Mouse (Mus musculus): ENCODE results near the gene Efna1. TPM values are rescaled to one million over a fixed set of nuclear protein-coding genes. Genes with fewer than 3 reads are reported as not detected.

The Efna1 gene
- polyA plus RNA-seq, 2 experiments from 2014 or later, result not detected

- peak; percentile 66 for ATAC-seq
Measured at GRCm38 (mm10) chr3:89243609-89244008, 37.3 kb downstream of the Efna1 start.

GRCm38 (mm10) chr3:89242331-89242895 lies 38.5 kb downstream of the Efna1 start:
- no peak for ATAC-seq

- no peak for ATAC-seq
Measured at GRCm38 (mm10) chr3:89238494-89238893, 42.4 kb downstream of the Efna1 start.

GRCm38 (mm10) chr3:89237682-89238081 lies 43.3 kb downstream of the Efna1 start:
- no peak for ATAC-seq

- no peak for ATAC-seq
Measured at GRCm38 (mm10) chr3:89236516-89236915, 44.4 kb downstream of the Efna1 start.

GRCm38 (mm10) chr3:89233562-89234110 lies 47.3 kb downstream of the Efna1 start:
- no peak for ATAC-seq

- ATAC-seq, result no peak
Measured at GRCm38 (mm10) chr3:89232614-89233013, 48.3 kb downstream of the Efna1 start.

- ATAC-seq, result no peak
Measured at GRCm38 (mm10) chr3:89231772-89232275, 49.1 kb downstream of the Efna1 start.

GRCm38 (mm10) chr3:89231345-89231744 lies 49.6 kb downstream of the Efna1 start:
- peak; percentile 70 for ATAC-seq

GRCm38 (mm10) chr3:89230561-89230960 lies 50.4 kb downstream of the Efna1 start:
- ATAC-seq, result no peak

GRCm38 (mm10) chr3:89229276-89229675 lies 51.7 kb downstream of the Efna1 start:
- ATAC-seq, result no peak

GRCm38 (mm10) chr3:89228836-89229235 lies 52.1 kb downstream of the Efna1 start, which contains the start of gene Muc1:
TSS of gene Muc1 (plus strand) at chr3:89229057.
- ATAC-seq, result no peak

GRCm38 (mm10) chr3:89228180-89228549 lies 52.8 kb downstream of the Efna1 start:
- ATAC-seq, result peak; percentile 62

- ATAC-seq, result peak; percentile 54
Measured at GRCm38 (mm10) chr3:89227307-89228179, 53.4 kb downstream of the Efna1 start.

- ATAC-seq, result no peak
Measured at GRCm38 (mm10) chr3:89226900-89227299, 54.0 kb downstream of the Efna1 start, which contains the start of gene Mtx1. TSS of gene Mtx1 (minus strand) at chr3:89227088.

- no peak for ATAC-seq
Measured at GRCm38 (mm10) chr3:89226361-89226760, 54.6 kb downstream of the Efna1 start.

- no peak for ATAC-seq
Measured at GRCm38 (mm10) chr3:89225918-89226317, 55.0 kb downstream of the Efna1 start.

- ATAC-seq, result no peak
Measured at GRCm38 (mm10) chr3:89225321-89225815, 55.6 kb downstream of the Efna1 start.

GRCm38 (mm10) chr3:89224796-89225195 lies 56.1 kb downstream of the Efna1 start:
- ATAC-seq, result no peak

Measured in CD4-positive, CD25-positive, alpha-beta regulatory T cell, adult 4 months (primary cell).